Mouse (Mus musculus): ENCODE measurements around the gene Tex36. TPM values are rescaled to one million over a fixed set of nuclear protein-coding genes. Genes with fewer than 3 reads are reported as not detected.

The Tex36 gene
- total and polyA plus RNA-seq, 2 experiments from 2014 or later = 0.38 TPM; not detected in 1

DNA sequence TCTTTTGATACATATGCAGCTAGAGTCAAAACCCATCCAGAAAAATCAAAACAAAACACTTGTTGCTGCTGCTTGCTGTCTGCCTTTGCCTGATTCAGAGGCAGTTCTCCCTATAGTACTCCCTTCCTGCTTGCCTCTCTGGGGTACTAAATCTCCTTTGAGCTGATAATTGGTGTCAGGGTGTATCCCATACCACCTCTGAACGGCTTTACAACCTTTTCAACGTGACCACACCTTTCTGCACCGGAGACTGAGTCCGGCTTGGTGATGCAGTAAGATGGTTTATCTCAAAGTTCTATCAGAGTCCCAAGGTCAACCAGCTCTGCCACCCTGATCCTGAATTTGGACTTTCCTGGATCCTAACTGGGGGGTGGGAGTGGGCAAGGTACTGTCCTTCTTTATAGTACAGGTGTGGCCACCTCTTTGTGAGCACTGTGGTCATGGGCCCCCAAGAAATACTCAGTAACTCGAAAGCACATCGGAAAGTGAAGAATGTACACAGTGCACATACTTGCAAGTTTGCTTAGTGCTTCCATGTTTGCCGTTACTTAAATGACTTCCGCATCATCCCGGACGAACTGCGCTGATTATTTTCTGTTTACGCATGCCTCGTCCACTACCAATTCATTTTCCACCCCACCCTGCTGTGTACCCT lies 2.6 kb upstream of the Tex36 start:
- Histone ChIP-seq H3K27ac (ENCODE audit: low read depth, low read length) (no peak overlapping the region), H3K9ac (replicated peaks; ENCODE audit: low read length, poor library complexity, severe bottlenecking) (no peak overlapping the region), H3K4me2 (ENCODE audit: low read depth, low read length, poor library complexity, severe bottlenecking) (no peak overlapping the region), H3K36me3 (ENCODE audit: insufficient read depth, low read length) (no peaks in the 10 kb centered on the region), H3K27me3 (ENCODE audit: insufficient read depth, low read length) (no peaks in the 10 kb centered on the region), H3K4me3 (ENCODE audit: low read depth, low read length) (no peak overlapping the region), H3K4me1 (ENCODE audit: insufficient read depth, low read length) (peaks cover 9% of the 10 kb centered on the region), H3K9me3 (ENCODE audit: low read length) (no peaks in the 10 kb centered on the region)
- no peak for ATAC-seq (ENCODE audit: low FRiP score)
- no peak for DNase-seq (ENCODE audit: low spot score)
- TF ChIP-seq CTCF (IDR thresholded peaks at IDR 0.05) = no peak
- WGBS = 88% methylated on average over 13 of the region's 13 CpGs

DNA sequence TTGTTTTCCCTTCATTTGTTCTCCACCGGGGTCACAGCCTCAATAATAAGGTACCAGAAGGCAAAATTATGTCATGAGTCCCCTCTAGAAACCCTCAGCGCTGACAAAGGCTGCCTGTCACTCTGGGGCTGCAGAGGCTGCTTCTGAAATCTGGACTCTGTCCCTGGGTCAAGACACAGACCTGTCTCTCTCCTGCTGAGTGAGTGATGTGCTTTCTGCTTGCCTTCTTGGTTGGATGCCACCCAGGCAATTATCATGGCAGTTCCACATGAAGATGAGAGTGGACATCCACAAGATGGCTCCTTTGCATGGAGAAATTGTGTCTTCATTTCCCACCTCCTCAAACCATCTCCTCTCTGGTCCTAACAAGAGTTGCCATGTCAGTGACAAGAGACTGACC lies 1.2 kb upstream of the Tex36 start:
- Histone ChIP-seq H3K27me3 (ENCODE audit: insufficient read depth, low read length) (no peaks in the 10 kb centered on the region), H3K27ac (ENCODE audit: low read depth, low read length) (no peak overlapping the region), H3K9me3 (ENCODE audit: low read length) (no peaks in the 10 kb centered on the region), H3K4me3 (ENCODE audit: low read depth, low read length) (no peak overlapping the region), H3K4me1 (ENCODE audit: insufficient read depth, low read length) (peaks cover 4% of the 10 kb centered on the region), H3K9ac (replicated peaks; ENCODE audit: low read length, poor library complexity, severe bottlenecking) (no peak overlapping the region), H3K4me2 (ENCODE audit: low read depth, low read length, poor library complexity, severe bottlenecking) (no peak overlapping the region), H3K36me3 (ENCODE audit: insufficient read depth, low read length) (no peaks in the 10 kb centered on the region)
- 64% methylated on average over 2 of the region's 2 CpGs for WGBS
- DNase-seq (ENCODE audit: low spot score) (no peak), ATAC-seq (ENCODE audit: low FRiP score) (no peak)
- TF ChIP-seq CTCF (IDR thresholded peaks at IDR 0.05) = no peak

DNA sequence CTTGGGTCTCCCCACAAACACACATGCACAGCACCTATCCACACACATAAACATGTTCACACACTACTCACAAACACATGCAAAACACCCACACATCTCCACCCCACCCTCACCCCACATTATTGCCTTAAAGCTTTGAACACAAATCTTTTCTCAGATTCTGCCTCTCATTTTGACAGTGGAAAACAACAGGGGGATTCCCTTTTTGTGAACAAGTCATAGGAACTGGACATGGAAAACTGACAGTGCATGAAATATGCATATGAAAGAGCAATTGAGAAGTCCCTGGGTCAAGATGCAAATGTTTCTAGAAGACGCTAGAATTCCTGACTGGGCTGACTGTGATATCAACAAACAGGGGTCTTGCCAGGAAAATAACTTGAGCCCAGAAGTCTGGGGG lies 1.4 kb downstream of the Tex36 start:
- no peak for DNase-seq (ENCODE audit: low spot score)
- Histone ChIP-seq H3K9me3 (ENCODE audit: low read length) (no peaks in the 10 kb centered on the region), H3K27ac (ENCODE audit: low read depth, low read length) (no peak overlapping the region), H3K4me2 (ENCODE audit: low read depth, low read length, poor library complexity, severe bottlenecking) (no peak overlapping the region), H3K9ac (replicated peaks; ENCODE audit: low read length, poor library complexity, severe bottlenecking) (no peak overlapping the region), H3K36me3 (ENCODE audit: insufficient read depth, low read length) (no peaks in the 10 kb centered on the region), H3K4me3 (ENCODE audit: low read depth, low read length) (no peak overlapping the region), H3K27me3 (ENCODE audit: insufficient read depth, low read length) (no peaks in the 10 kb centered on the region), H3K4me1 (ENCODE audit: insufficient read depth, low read length) (no peaks in the 10 kb centered on the region)
- WGBS = 27% methylated on average over 1 of the region's 1 CpGs
- TF ChIP-seq CTCF (IDR thresholded peaks at IDR 0.05) = no peak
- no peak for ATAC-seq (ENCODE audit: low FRiP score)

DNA sequence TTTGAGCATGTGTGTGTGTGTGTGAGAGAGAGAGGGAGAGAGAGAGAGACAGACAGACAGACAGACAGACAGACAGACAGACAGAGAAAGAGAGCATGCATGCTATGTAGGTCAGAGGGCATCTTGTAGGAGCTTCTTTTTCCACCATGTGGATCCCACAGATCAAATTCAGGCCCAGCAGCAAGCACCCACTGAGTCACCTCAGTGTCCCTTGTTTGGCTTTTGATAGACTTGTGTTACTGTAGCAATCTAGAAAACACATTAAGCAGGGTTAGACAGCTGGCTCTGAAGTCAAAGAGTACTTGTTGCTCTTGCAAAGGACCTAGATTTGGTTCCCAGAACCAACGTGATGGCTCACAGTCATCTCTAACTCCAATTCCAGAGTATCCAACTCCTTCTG lies 10.2 kb downstream of the Tex36 start:
- Histone ChIP-seq H3K4me2 (ENCODE audit: low read depth, low read length, poor library complexity, severe bottlenecking) (no peak overlapping the region), H3K27ac (ENCODE audit: low read depth, low read length) (no peak overlapping the region)

DNA sequence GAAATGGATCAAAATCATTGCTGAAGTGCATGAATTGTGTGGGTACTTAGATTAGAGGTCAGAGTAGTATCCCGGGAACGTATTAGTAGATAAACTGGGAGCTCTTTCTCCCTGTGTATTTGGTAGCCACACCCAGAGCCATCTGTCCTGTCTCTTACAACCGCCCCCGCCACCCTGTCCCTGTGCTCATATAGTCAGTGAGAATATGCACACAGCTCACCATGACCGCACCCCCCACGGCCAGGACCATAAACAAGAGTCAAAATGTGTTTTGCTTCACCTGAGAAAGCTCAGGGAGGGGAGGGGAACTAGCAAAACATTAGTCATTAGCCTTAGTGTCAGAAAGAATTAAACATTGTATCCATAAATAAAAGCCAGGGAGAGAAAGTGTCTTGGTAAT lies 18.7 kb downstream of the Tex36 start:
- WGBS = 97% methylated on average over 6 of the region's 6 CpGs
- H3K27me3 ChIP-seq (ENCODE audit: insufficient read depth, low read length) = no peaks in the 10 kb centered on the region
- H3K36me3 ChIP-seq (ENCODE audit: insufficient read depth, low read length) = no peaks in the 10 kb centered on the region
- TF ChIP-seq CTCF (IDR thresholded peaks at IDR 0.05) = no peak
- DNase-seq (ENCODE audit: low spot score) (no peak), ATAC-seq (ENCODE audit: low FRiP score) (no peak)
- no peak overlapping the region for H3K4me2 ChIP-seq (ENCODE audit: low read depth, low read length, poor library complexity, severe bottlenecking)
- H3K4me3 ChIP-seq (ENCODE audit: low read depth, low read length) = no peak overlapping the region
- no peaks in the 10 kb centered on the region for H3K4me1 ChIP-seq (ENCODE audit: insufficient read depth, low read length)
- no peak overlapping the region for H3K27ac ChIP-seq (ENCODE audit: low read depth, low read length)
- H3K9me3 ChIP-seq (ENCODE audit: low read length) = no peaks in the 10 kb centered on the region
- H3K9ac ChIP-seq (replicated peaks; ENCODE audit: low read length, poor library complexity, severe bottlenecking) = no peak overlapping the region

More for the DNA sequence above, 10.2 kb downstream of the Tex36 start:
- H3K9me3 ChIP-seq (ENCODE audit: low read length) = no peaks in the 10 kb centered on the region
- ATAC-seq (ENCODE audit: low FRiP score) (no peak), DNase-seq (ENCODE audit: low spot score) (no peak)
- H3K4me3 ChIP-seq (ENCODE audit: low read depth, low read length) = no peak overlapping the region
- no peak for TF ChIP-seq CTCF (IDR thresholded peaks at IDR 0.05)
- H3K9ac ChIP-seq (replicated peaks; ENCODE audit: low read length, poor library complexity, severe bottlenecking) = no peak overlapping the region
- no peaks in the 10 kb centered on the region for H3K4me1 ChIP-seq (ENCODE audit: insufficient read depth, low read length)
- WGBS = 100% methylated on average over 1 of the region's 1 CpGs
- H3K36me3 ChIP-seq (ENCODE audit: insufficient read depth, low read length) = no peaks in the 10 kb centered on the region
- no peaks in the 10 kb centered on the region for H3K27me3 ChIP-seq (ENCODE audit: insufficient read depth, low read length)

DNA sequence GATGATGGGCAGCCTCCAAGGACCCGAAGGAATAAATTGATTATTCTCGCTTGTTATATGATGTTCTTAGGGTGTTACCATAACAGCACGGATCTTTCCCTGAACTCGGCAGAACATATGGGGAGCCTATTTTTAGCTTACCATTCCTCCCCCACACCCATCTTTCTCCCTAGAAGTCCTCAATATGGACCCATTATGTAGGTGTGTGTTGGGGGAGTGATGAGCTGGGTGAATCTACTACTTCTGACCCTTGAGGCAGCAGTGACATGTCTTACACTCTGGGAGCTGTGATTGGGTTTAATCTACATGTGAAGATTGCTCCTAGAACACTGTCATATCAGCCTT lies 21.7 kb downstream of the Tex36 start:
- DNase-seq (ENCODE audit: low spot score) (no peak), ATAC-seq (ENCODE audit: low FRiP score) (no peak)
- WGBS = 83% methylated on average over 4 of the region's 4 CpGs

More for the DNA sequence above, 21.7 kb downstream of the Tex36 start:
- H3K9me3 ChIP-seq (ENCODE audit: low read length) = no peaks in the 10 kb centered on the region
- H3K9ac ChIP-seq (replicated peaks; ENCODE audit: low read length, poor library complexity, severe bottlenecking) = no peak overlapping the region
- H3K4me1 ChIP-seq (ENCODE audit: insufficient read depth, low read length) = no peaks in the 10 kb centered on the region
- no peak overlapping the region for H3K4me3 ChIP-seq (ENCODE audit: low read depth, low read length)
- no peak overlapping the region for H3K27ac ChIP-seq (ENCODE audit: low read depth, low read length)
- no peak overlapping the region for H3K4me2 ChIP-seq (ENCODE audit: low read depth, low read length, poor library complexity, severe bottlenecking)
- no peaks in the 10 kb centered on the region for H3K36me3 ChIP-seq (ENCODE audit: insufficient read depth, low read length)
- no peaks in the 10 kb centered on the region for H3K27me3 ChIP-seq (ENCODE audit: insufficient read depth, low read length)
- TF ChIP-seq CTCF (IDR thresholded peaks at IDR 0.05) = no peak
